Mouse (Mus musculus) kidney, postnatal 36 days (tissue): ENCODE data around the gene Letm1.
A peak's percentile ranks its signal among the peaks of the same experiment; 100 is the strongest.

Experiments used
- DNase-seq, 2 experiments: peaks; one replicate each; pipeline ENCODE4 v3.0.0; 2021 to 2022; ENCODE audit warnings: mixed read lengths in 2 of 2

Gene Letm1

GRCm38 (mm10) chr5:33737903-33738321 is 44.7 kb downstream of the Letm1 start:
- peak; percentile 77 to 91 for DNase-seq

GRCm38 (mm10) chr5:33736230-33736629 is 46.4 kb downstream of the Letm1 start:
- peak; percentile 65 to 69 for DNase-seq

GRCm38 (mm10) chr5:33735412-33736092 is 47.1 kb downstream of the Letm1 start:
- peak; percentile 79 for DNase-seq

GRCm38 (mm10) chr5:33733837-33734236 is 48.8 kb downstream of the Letm1 start:
- DNase-seq, result no peak

GRCm38 (mm10) chr5:33731051-33731450 is 51.6 kb downstream of the Letm1 start:
- DNase-seq, result no peak

GRCm38 (mm10) chr5:33730516-33730915 is 52.1 kb downstream of the Letm1 start:
- no peak for DNase-seq

GRCm38 (mm10) chr5:33728841-33729240 is 53.8 kb downstream of the Letm1 start:
- peak; percentile 91 for DNase-seq

- no peak for DNase-seq
Observed at GRCm38 (mm10) chr5:33726891-33727290, 55.7 kb downstream of the Letm1 start.

GRCm38 (mm10) chr5:33726081-33726647 is 56.5 kb downstream of the Letm1 start:
- no peak for DNase-seq

GRCm38 (mm10) chr5:33723641-33724465 is 58.8 kb downstream of the Letm1 start:
- DNase-seq, result peak; percentile 80 to 89

GRCm38 (mm10) chr5:33723019-33723640 is 59.5 kb downstream of the Letm1 start:
- DNase-seq, result peak in 1 of 2 experiments; percentile 66

GRCm38 (mm10) chr5:33722266-33723018 is 60.2 kb downstream of the Letm1 start:
- DNase-seq, result no peak

GRCm38 (mm10) chr5:33721541-33722265 is 60.9 kb downstream of the Letm1 start, which contains the start of gene Fgfr3:
Fgfr3 (plus strand) TSS chr5:33721674.
- DNase-seq, result peak; percentile 76 to 89

- DNase-seq, result no peak
Observed at GRCm38 (mm10) chr5:33720852-33721490, 61.6 kb downstream of the Letm1 start.

GRCm38 (mm10) chr5:33718460-33718859 is 64.2 kb downstream of the Letm1 start:
- DNase-seq, result no peak

- no peak for DNase-seq
Observed at GRCm38 (mm10) chr5:33716467-33716866, 66.2 kb downstream of the Letm1 start.

GRCm38 (mm10) chr5:33715182-33715581 is 67.4 kb downstream of the Letm1 start:
- DNase-seq, result no peak

- no peak for DNase-seq
Observed at GRCm38 (mm10) chr5:33712550-33712949, 70.1 kb downstream of the Letm1 start.

- DNase-seq, result no peak
Observed at GRCm38 (mm10) chr5:33709037-33709436, 73.6 kb downstream of the Letm1 start.

GRCm38 (mm10) chr5:33707163-33707562 is 75.5 kb downstream of the Letm1 start:
- DNase-seq, result peak in 1 of 2 experiments; percentile 49

GRCm38 (mm10) chr5:33706350-33706629 is 76.3 kb downstream of the Letm1 start:
- no peak for DNase-seq
